Mouse (Mus musculus): ENCODE data around the gene Ermap.

The Ermap gene

DNA sequence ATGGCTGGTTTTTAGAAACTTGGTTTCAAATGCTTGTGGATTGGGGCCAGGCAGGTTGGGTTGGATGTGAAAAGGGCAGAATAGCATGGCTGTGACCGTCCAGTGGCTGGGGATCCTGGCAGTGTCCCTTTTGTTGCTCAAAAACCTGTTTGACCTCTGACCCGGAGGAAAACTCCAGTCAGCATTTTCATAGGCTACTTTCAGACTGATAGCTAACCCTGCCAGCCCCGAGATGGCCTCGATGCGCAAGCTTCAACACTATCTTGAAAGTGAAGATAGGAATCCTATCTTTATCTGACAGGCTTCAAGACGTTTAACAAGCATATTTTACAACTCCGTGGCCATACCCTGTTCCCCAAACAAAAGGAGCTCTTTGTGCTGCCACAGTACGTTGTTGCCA is 52.5 kb downstream of the Ermap start:
- no peak for DNase-seq (ENCODE audit: low spot score)

DNA sequence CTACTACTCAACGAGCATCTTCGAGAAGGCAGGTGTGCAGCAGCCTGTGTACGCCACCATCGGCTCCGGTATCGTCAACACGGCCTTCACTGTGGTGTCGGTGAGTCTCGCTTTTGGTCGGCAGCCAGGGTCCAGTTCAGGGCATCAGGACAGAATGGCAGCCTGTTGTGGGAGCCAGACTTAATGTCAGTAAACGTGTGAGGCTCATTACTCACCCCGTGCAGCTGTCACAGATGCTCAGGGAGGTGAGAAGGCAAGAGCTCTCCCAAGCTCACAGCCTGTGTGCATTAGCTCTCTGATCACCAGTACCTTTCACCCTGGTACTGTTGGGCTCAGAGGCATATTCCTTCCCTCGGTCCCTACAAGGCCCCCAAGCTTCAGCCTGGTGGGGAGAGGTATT is 56.0 kb downstream of the Ermap start:
- no peak for DNase-seq (ENCODE audit: low spot score)

DNA sequence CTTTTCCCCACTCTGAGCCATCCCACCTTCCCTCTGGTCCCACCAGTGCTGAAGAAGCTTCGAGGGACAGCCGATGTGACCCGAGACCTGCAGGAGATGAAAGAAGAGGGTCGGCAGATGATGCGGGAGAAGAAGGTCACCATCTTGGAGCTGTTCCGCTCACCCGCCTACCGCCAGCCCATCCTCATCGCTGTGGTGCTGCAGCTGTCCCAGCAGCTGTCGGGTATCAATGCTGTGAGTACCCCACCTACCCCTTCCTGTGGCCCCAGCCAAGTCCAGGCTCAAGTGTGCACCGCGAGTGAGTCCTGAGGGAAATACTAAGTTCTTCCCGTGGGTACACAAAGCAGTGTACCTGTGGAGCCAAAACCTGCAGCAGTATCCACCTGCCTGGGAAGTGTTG is 56.5 kb downstream of the Ermap start:
- DNase-seq (ENCODE audit: low spot score): no peak

DNA sequence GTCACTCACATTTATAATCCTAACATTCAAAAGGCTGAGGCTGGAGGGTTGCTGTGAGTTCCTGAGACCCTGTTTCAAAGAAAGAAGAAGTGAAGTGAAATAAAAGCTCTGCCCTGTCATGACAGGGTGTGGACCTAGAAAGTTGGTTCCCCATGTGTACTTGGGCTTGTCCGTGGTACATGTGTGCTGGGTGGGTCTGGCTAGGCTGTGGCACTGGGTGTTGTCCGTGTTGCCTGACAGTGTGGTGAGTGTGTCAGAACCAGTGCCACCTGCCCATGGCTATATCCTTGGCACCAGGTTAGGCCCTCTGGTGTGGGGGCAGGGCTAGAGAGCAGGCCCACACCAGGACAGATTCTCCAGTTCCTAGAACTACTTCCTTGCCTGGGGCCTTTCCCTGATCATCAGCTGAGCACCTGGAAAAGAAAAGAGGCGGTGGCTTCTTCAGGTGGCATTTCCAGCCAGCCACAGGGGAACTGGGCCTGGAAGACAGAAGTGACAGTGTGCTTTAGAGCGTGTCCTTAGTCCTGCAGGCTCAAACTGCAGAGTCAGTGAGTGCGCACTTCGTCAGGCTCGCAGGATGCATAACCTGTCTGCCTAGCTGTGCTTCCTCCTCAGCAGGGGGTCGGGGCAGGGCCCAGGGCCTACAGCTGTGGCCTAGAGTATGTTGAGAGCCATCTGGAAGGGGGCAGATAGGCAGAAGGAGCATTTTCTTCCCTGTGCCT is 58.5 kb downstream of the Ermap start:
- no peak for DNase-seq (ENCODE audit: low spot score)

DNA sequence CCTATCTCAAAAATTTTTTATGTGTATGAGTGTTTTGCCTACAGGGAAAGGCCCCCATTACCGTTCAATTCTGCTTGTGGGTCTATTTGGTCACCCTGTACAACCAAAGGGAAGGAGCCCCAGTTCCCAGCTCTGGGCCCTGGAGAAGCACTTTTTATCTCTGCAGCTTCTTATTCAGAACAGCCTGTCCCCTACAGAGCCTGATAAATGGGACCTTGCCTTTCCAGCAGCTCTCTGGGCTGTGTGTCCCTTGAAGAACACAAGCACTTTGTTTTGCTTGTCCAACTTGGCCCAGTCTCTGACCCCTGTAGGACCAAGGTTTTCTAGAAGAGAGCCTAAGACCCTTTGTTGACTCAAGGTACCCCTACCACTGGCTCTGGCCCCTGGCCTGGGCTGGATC is 60.7 kb downstream of the Ermap start:
- no peak for DNase-seq (ENCODE audit: low spot score)

DNA sequence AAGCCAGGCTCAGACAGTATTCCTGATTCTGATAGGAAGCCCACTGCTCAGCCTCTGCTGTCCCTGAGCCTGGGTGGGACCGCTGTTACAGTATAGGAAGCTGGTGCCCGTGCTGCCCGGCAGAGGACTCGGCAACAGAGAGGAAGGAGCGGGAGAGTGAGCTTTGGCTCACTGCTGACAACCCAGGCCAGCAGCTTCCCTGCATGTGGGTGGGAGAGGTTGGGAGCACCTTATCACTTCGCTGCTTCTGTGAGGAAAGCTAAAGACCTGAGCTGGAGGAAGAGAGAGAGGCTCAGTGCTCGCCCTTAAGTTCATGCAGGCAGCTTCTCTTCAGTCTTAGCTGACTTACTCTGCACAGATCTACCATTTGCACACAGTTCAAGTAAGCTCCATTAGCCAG is 61.3 kb downstream of the Ermap start:
- no peak for DNase-seq (ENCODE audit: low spot score)

DNA sequence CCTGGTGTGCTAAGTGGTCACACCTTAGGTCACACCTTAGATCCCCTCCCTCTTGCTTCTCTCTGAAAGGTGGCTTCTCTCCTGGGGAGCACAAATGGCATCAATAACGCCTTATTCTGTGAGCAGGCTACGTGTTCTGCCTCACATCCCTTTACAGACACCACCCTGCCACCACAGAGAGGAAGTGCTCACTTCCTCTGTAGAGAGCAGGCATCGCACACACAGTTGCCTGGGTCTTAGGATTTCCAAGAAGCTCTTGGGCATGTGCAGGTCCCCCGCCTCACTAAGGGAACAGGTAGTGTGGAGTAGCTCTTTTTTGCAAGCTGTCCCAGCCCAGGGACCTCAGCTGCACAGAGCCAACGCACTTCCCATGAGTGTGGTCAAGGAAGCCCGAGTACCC is 62.6 kb downstream of the Ermap start:
- no peak for DNase-seq (ENCODE audit: low spot score)

DNA sequence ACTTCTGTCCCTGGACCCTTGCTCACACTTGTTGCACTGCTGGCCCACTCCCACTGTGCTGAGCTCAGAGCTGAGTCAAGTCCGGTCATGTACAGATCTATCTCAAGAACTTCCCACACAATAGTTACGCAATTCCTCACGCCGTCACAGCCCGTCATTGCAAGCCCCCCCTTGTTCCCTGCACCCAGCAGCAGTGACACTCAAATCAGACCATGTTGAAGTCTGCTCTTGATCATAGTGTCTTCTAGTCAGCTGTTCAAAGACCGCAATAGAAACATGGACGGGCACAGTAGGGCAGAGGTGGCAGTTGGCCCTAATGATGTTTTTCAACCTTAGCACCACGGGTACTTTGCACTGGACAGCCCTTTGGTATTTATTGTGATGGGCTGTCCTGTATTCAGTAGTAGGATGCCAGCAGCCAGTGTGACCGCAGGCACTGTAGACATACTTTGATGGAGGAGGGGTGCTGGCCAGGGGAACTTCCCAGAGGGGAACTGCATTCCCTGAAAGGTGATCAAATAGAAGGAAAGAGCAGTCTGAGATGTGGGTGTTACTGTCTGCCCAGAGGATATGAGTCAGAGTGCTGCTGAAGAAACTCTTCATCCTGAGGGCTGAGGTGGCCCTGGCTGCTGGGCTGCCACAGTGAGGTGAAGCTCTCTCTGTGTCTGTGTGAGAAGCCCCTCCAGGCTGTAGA is 64.1 kb downstream of the Ermap start:
- DNase-seq (ENCODE audit: low spot score): no peak
